Mouse (Mus musculus) olfactory bulb, adult 2 months (tissue): Measurements from ENCODE around the gene 1700025G04Rik. TPM values are rescaled to one million over a fixed set of nuclear protein-coding genes. Genes with fewer than 3 reads are reported as not detected.

Source experiments
- H3K27ac ChIP-seq: fragments of 200-500 bp; 2 replicates; pipeline ENCODE4 v1.5.1; 2012; ENCODE audit warnings: low read depth, low read length; ENCODE audit not compliant: insufficient read depth
- H3K4me1 ChIP-seq: fragments of 200-500 bp; 2 replicates; pipeline ENCODE4 v1.6.1; 2012; ENCODE audit warnings: low read length; ENCODE audit not compliant: control insufficient read depth, insufficient read depth
- H3K4me3 ChIP-seq: fragments of 200-500 bp; 2 replicates; pipeline ENCODE4 v1.5.1; 2012; ENCODE audit warnings: mild to moderate bottlenecking, low read depth, low read length, moderate library complexity; ENCODE audit not compliant: insufficient read depth
- CTCF ChIP-seq: fragments of 200-500 bp; IDR thresholded peaks from 2 replicates; pipeline ENCODE4 v1.5.1; 2012; ENCODE audit warnings: low read depth, mild to moderate bottlenecking, low read length, moderate library complexity; ENCODE audit not compliant: insufficient read depth
- POLR2A ChIP-seq: fragments of 200-500 bp; IDR thresholded peaks from 2 replicates; pipeline ENCODE4 v1.6.1; 2012; ENCODE audit warnings: mild to moderate bottlenecking, low read depth, low read length, moderate library complexity; ENCODE audit not compliant: insufficient read depth
- WGBS: fragments of 180-500 bp; shearing (Covaris S2); methylation state at CpG from one replicate; pipeline ENCODE4 v1.1.7; 2018; 5-methylcytosine and 5-hydroxymethylcytosine counted together
- polyA plus RNA-seq: library from polyadenylated mRNA; stranded (reverse); fragments of >200 nt; gene quantifications from 2 replicates; pipeline ENCODE4 v1.2.4, GENCODE M21; 2012; ENCODE audit warnings: low replicate concordance; ENCODE audit not compliant: missing spikeins, insufficient read depth, insufficient read length

1700025G04Rik gene
- polyA plus RNA-seq, 1 experiment = not detected

- Histone ChIP-seq H3K4me1 (peaks cover 5% of the 10 kb centered on the region), H3K4me3 (no peak overlapping the region), H3K27ac (no peak overlapping the region)
- TF ChIP-seq POLR2A (no peak), CTCF (no peak)
- WGBS = 32% methylated on average over 12 of the region's 12 CpGs
Measured at GRCm38 (mm10) chr1:151900706-151901360, 189.1 kb downstream of the 1700025G04Rik start.

- peaks cover 5% of the 10 kb centered on the region for H3K4me1 ChIP-seq
Measured at GRCm38 (mm10) chr1:151899964-151900363, 190.0 kb downstream of the 1700025G04Rik start.

DNA sequence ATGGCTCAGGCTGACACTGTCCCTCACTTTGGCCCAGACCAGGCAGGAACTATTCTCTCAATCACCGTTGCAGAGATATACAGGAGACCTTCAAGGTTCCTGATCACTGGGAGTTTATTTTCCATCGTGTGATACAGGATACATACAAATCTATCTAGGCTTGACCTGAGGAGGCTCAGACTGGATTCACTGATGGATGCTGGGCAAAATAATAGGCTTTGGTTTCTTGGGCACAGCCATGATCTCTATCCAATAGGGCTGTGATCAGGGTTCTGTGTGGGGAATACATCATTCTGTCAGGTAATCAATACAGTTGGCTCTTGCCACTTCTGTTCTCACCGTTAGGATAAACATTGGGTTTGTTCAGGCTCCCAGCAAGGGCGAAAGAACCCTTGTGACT, 194.5 kb downstream of the 1700025G04Rik start:
- WGBS = 95% methylated on average over 4 of the region's 4 CpGs
- peaks cover 5% of the 10 kb centered on the region for H3K4me1 ChIP-seq
- H3K27ac ChIP-seq = no peak overlapping the region
- TF ChIP-seq CTCF (no peak), POLR2A (no peak)
- no peak overlapping the region for H3K4me3 ChIP-seq

More at GRCm38 (mm10) chr1:151899964-151900363, 190.0 kb downstream of the 1700025G04Rik start:
- 96% methylated on average over 7 of the region's 7 CpGs for WGBS
- no peak overlapping the region for H3K27ac ChIP-seq
- TF ChIP-seq POLR2A (no peak), CTCF (no peak)
- H3K4me3 ChIP-seq = no peak overlapping the region

DNA sequence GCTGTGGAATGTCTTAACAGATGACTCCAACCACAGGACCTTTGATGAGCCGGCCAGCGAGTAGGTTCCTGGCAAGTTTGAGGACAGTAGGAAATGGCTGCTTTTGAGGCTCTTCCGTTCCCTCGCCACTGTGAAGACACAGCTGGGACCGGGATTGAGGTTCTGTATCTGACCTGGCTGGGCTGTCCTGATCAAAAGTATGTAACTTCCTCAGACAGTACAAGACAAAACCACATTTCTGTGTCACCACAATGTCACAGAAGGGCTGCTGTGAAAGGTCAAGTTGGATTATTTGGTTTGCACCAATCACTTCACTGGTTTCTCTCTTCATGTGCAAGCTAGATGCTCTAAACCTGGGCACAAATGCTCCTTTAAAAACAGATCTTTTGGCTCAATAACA, 195.9 kb downstream of the 1700025G04Rik start:
- Histone ChIP-seq H3K4me1 (peaks cover 10% of the 10 kb centered on the region), H3K27ac (no peak overlapping the region), H3K4me3 (no peak overlapping the region)
- TF ChIP-seq POLR2A = no peak
- TF ChIP-seq CTCF = no peak
- 90% methylated on average over 5 of the region's 5 CpGs for WGBS

GRCm38 (mm10) chr1:151892008-151892407, 197.9 kb downstream of the 1700025G04Rik start:
- TF ChIP-seq POLR2A (no peak), CTCF (no peak)
- 87% methylated on average over 5 of the region's 5 CpGs for WGBS
- peaks cover 20% of the 10 kb centered on the region for H3K4me1 ChIP-seq
- no peak overlapping the region for H3K4me3 ChIP-seq
- no peak overlapping the region for H3K27ac ChIP-seq

GRCm38 (mm10) chr1:151891194-151891593, 198.7 kb downstream of the 1700025G04Rik start:
- WGBS = 57% methylated on average over 9 of the region's 9 CpGs
- peaks cover 22% of the 10 kb centered on the region for H3K4me1 ChIP-seq
- TF ChIP-seq CTCF (no peak), POLR2A (no peak)
- H3K27ac ChIP-seq = no peak overlapping the region
- no peak overlapping the region for H3K4me3 ChIP-seq

DNA sequence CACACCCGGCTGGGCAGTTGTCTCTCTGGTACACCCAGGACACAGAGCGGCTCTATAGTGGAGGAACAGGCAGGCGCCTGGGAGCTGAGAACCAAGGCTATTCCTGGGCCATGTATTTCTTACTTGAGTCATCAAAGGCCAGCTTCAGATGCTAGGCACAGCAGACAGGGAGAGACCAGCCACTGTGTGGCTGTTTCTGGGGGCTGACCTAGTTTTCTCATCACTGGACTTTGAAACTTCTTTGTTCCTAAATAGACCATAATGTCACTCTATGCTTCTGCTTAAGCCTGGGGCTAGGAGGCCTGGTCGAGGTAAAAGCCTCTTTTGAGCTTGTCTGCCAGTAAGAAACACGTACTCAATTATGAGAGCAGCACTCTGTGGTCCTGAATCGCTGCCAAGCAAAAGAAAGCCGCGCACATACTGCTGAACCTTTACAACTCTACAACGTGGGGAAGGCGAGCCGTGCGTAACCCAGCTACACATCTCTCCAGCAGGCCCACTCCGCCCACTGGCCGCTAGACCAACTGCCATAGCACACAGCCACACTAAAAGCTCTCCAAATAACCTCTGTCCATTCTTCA, 199.8 kb downstream of the 1700025G04Rik start:
- Histone ChIP-seq H3K4me1 (peaks cover 22% of the 10 kb centered on the region), H3K27ac (0 out of 2 replicates have a peak overlapping the region, but pooled peaks have one; percentile 64), H3K4me3 (no peak overlapping the region)
- TF ChIP-seq CTCF = no peak
- no peak for TF ChIP-seq POLR2A
- 60% methylated on average over 14 of the region's 14 CpGs for WGBS

DNA sequence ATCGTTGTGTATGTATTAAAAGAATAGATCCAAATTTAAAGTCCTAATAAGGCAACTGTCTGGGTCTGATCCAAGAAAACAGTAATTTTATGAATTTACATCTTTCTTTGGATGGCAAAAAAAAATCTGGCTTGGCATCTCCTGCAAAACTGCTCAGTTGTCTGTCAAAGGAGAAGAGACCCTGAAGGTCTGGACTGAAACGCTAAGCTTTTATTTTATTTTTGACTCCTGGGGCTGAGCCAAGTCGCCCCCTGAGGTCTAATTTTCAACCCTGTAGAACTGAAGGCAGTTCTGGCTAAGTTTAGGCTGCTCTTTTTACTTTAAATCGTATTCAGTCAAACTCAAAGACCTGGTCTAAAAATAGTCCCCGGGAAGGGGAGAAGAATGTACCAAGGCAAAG, 202.3 kb downstream of the 1700025G04Rik start:
- peaks cover 22% of the 10 kb centered on the region for H3K4me1 ChIP-seq
- 26% methylated on average over 5 of the region's 5 CpGs for WGBS
- H3K27ac ChIP-seq = no peak overlapping the region
- H3K4me3 ChIP-seq = no peak overlapping the region
- no peak for TF ChIP-seq CTCF
- TF ChIP-seq POLR2A = no peak

DNA sequence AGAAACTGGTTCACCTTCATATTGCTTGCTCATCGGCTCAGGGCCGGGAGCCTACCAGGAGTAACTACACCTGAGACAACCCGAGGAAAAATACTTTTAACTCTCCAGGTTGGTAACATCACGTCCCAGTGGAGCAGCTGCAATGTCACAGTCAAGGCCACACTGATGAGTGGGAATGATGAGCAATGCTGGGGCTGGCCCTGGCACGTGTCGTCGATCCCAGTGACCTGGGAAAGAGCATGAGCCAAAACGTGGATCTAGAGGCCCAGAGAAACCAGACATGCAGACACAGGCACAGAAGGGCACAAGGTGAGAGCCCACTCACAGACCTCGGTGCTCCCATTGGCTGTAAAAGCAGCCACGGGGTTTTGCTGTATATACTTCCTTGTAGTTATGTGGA, 202.8 kb downstream of the 1700025G04Rik start:
- no peak for TF ChIP-seq CTCF
- no peak for TF ChIP-seq POLR2A
- Histone ChIP-seq H3K4me3 (no peak overlapping the region), H3K27ac (no peak overlapping the region), H3K4me1 (peaks cover 22% of the 10 kb centered on the region)
- 78% methylated on average over 10 of the region's 10 CpGs for WGBS
